Mouse (Mus musculus): ENCODE measurements around the gene Tfb2m.
"Not testable (repeated sequence)": the region's sequence is repeated elsewhere in the genome, so short reads cannot be mapped to it uniquely, and the experiment has no call there.

Tfb2m gene
- long read RNA-seq, experiment 1, transcript Tfb2m-201 (8 exons, 2,449 nt): major isoform, 19 of 23 reads
- long read RNA-seq, experiment 1, partial matches to known transcripts: 0 of 23 reads
- long read RNA-seq, experiment 1, other reads (novel, unspliced or antisense): 4 of 23 reads
- long read RNA-seq, experiment 2, transcript Tfb2m-201 (8 exons, 2,449 nt): major isoform, 22 of 29 reads
- long read RNA-seq, experiment 2, partial matches to known transcripts: 1 of 29 reads
- long read RNA-seq, experiment 2, other reads (novel, unspliced or antisense): 6 of 29 reads

GRCm38 (mm10) chr1:179545768-179546550, at the start of gene Tfb2m, which contains the start of gene Cnst:
Gene Tfb2m, minus strand, starts transcription at chr1:179546267.
Gene Cnst, plus strand, starts transcription at chr1:179546370.
- intact Hi-C loops (cut with DNase I): not testable (repeated sequence)

DNA sequence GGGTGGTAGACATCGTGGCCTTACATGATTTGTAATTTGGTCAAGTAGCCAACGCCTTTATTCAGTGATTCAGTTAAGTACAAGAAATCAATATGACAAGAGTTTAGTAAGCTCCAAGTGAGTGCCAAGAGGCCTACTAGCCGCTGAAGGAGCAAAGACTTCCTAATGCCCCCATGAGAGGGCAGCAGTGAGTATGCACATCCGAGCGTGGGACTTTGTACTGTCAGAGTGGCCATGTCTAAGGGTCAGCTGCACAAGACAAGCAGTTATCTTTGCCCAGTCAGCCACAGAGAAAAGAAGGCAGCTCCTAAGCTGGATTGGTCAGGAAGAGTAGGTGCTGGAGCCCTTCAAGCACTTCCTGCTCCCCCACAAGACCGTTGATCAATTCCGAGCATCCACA, 46.9 kb upstream of the Tfb2m start:
- intact Hi-C loops (cut with DNase I): no loop called here

DNA sequence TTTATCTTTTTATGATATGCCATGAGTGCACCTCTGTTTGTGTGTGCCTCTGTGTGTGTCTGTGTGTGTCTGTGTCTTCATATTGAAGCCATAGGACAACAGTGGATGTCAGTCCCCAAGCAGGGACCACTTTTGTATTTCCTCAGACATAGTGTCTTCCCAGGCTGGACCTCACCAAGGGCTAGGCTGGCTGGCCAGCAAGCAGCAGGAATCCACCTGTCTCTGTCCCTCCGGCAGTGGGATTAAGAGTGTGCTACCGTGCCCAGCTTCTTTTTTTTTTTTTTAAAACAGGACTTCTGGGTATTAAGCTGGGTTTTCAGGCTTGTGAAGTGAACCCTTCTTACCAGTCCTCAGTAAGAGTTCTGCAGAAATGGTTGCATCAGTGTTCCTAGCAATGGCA, 46.1 kb upstream of the Tfb2m start:
- intact Hi-C loops (cut with DNase I): no loop called here

DNA sequence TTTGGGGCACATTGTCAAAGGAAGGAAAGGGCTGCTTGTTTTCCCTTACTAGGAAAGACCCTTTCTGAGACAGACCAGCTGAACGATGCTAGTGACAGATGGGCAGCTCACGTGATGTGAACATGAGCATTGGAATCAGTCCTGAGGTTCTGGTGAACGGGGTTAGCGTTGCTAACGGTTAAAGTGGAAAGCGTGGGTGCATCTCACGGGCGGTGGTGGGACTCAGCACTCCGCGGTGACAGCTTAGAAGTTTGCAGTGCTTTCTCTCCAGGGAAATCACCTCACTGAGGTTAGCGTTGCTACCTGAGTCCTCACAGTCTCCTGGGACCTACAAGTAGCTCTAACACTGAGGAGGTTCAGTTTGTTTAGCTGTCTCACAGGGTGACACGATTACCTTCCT, 45.6 kb upstream of the Tfb2m start:
- intact Hi-C loops (cut with DNase I): no loop called here

GRCm38 (mm10) chr1:179588230-179588629, 42.2 kb upstream of the Tfb2m start:
- intact Hi-C loops (cut with DNase I): no loop called here

DNA sequence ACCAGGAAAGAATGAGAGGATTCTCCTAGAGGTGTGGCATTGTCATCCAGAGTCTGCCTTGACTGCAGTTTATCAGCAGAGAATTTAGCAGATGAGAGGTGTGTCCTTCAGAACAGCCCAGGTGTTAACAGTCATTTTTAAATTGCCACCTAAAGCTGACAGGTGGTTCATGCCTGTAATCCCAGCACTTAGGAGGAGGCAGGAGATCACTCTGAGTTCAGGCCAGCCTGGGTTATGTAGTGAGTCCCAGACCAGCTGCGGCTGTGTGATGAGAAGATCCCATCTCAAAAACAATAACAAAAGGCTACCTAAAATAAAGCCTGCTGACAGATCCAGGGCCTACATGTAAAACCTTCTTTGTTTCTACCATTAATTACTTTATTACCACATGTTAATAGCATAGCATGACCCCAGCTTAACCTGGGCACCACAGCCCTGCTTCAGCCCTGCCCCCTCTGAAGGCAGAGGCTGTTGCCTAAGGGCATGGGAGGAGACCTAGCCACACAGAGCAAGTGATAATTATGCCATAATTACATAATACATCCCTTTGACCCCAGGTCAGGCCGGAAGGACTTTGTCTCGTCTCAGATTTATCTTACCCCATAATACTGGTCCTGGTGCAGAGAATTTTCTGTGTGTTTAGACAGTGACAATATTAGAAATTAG, 40.5 kb upstream of the Tfb2m start:
- intact Hi-C loops (cut with DNase I): no loop called here

- intact Hi-C loops (cut with DNase I): no loop called here
These were observed 39.6 kb upstream of the Tfb2m start for GRCm38 (mm10) chr1:179585646-179586045.

GRCm38 (mm10) chr1:179584220-179584619, 38.2 kb upstream of the Tfb2m start:
- intact Hi-C loops (cut with DNase I): no loop called here

DNA sequence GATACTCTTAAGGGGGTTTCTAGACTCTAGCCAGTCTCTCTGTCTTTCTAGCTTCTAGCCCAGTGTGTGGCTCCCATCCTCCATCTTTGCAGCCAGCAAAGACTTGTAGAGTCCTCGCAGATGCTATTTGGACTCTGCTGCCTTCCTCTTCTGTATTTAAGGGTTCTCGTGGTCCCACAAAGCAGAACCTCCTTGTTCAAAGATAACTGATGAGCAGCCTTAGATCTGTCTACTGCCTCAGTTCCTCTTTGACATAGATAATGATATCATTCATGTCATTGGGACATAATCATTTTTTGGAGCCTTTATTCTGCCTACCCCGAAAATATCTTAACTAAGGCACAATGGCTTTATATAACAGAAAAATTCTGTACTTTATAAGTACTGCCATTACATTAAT, 37.0 kb upstream of the Tfb2m start:
- intact Hi-C loops (cut with DNase I): no loop called here

DNA sequence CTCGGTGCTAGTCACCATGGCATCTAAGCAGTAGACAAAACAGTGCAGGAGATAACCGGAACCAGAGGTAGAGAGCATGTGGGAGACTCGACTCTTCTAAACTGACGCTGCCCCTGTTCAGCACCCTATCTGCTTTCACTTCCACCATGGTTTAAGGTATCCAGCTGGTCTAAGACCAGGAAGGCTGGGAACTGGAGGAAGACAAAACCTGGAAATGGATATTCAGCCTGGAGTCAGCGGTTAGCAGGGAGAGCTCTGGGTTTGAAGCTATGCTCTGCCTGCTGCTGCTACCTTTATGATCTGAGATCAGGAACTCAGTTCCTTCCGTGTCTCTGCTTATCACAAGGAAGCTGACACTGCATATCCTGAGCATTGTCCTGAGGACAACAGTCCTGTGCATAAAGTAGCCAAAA, 36.0 kb upstream of the Tfb2m start:
- intact Hi-C loops (cut with DNase I): no loop called here

GRCm38 (mm10) chr1:179581422-179581821, 35.4 kb upstream of the Tfb2m start:
- intact Hi-C loops (cut with DNase I): no loop called here

DNA sequence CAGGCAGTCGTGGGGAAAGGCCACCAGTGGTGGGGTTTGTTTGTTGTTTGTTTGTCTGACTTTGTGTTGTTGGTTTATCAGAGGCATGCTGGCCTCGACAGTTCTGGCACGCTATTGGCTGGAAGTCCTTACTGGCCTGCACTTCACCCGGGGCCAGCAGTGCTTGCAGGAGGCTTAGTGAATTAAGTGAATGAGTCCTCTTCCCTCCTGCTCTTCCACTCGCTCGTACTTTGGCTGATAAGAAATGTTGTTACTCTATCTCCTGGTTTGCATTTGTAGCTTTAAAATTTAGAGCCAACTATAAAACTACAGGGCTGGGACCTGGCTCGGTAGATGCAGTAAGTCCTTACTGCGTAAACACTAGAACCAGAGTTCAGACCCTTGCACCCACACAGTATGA, 34.1 kb upstream of the Tfb2m start:
- intact Hi-C loops (cut with DNase I): no loop called here

- intact Hi-C loops (cut with DNase I): no loop called here
These were observed 32.6 kb upstream of the Tfb2m start for GRCm38 (mm10) chr1:179578625-179579024.

DNA sequence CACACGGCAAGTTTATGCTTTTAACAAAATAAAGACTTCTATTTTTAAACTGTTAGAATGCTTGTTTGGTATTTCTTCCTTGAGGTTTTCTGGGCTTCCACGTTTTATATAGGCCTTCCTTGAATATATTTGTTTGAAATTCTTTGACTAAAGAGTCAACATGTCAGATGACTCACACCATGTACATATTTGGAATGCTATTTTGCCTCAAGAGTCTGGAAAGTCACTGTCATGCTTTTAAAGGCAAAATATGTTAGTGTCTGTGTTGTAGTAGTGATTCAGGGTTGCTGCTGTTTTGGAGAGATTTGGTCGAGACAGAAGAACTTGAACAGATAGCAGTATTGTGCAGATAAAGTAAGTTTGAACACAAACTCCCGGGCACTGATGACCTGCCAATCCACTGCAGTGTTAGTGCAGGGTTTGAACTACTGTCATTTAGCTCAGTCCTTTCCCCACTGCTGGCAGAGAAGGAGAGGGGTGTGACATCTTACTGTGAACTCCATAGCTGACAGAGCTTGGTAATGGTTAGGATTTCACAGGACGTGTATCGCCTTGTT, 27.7 kb upstream of the Tfb2m start:
- intact Hi-C loops (cut with DNase I): no loop called here

GRCm38 (mm10) chr1:179571686-179572085, 25.6 kb upstream of the Tfb2m start:
- intact Hi-C loops (cut with DNase I): no loop called here

DNA sequence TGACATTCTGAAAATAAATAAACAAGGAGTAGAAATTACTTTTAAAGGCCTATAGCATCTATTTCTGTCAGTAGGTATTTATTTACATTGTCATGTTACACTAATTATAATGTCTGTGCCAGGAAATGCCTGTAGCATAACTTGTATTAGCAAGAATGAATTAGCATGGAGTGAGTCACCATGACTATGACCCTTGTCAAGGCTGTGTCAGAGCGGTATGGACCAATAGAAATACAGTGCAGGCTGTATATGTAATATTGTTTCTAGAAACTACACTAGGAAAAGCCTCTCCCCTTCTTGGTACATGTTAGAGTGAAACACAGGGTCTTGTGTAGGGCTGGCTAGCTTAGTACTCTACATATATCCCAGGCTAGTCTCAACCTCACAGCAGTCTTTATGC, 24.4 kb upstream of the Tfb2m start:
- intact Hi-C loops (cut with DNase I): no loop called here

GRCm38 (mm10) chr1:179568690-179569398, 22.8 kb upstream of the Tfb2m start:
- intact Hi-C loops (cut with DNase I): no loop called here

DNA sequence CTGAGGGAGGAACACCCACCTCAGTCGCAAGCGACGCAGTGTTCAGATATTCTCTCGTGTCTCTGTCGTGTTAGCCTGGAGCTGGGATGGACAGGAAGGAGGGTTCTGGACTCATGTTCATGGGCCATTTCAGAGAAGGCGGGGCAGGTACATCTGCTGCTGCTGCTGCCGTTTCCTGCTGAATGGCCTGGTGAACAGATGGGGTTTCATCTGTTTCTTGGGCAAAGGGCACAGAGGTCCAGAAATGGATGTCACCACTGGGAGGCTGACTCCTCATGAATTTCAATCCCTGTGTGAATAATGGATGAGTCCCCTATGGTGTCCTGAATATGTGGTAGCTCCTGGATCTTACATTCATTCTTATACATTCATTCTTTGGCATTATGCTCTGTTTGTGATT, 21.5 kb upstream of the Tfb2m start:
- intact Hi-C loops (cut with DNase I): no loop called here

DNA sequence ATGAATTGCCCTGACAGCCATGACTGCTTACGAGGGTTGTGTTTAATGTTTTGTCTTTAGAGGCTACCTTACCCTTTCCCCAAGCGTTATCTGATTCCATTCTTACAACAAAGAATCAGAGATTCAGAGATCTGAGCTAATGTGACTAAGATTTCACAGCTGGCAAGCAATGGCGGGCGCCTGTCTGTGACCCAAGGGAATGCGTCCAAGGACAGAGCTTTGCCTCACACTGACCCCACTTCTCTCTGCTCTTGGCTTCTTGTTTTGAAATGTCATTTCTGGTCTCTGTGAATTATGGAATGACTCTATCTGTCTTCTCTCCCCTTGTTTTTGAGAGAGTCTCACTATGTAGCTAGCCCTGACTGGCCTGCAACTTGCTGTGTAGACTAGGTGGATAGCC, 17.9 kb upstream of the Tfb2m start:
- intact Hi-C loops (cut with DNase I): no loop called here

DNA sequence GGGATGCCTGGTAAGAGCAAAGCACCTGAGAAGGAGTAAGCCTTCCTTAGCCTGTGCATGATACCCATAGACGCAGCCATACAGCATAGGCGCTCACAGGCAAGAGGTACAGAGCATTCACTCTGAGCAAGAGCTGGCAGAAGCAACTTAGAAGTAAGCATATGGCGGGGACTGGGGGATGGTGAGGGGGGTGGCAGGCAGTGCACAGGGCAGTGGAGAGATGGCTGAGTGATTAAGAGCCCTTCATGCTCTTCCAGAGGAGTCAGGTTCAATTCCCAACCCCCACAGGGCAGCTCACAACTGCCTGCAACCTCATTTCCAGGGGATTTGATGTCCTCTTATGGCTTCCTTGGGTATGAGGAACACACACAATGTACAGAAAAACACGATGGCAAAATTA, 17.1 kb upstream of the Tfb2m start:
- intact Hi-C loops (cut with DNase I): no loop called here

DNA sequence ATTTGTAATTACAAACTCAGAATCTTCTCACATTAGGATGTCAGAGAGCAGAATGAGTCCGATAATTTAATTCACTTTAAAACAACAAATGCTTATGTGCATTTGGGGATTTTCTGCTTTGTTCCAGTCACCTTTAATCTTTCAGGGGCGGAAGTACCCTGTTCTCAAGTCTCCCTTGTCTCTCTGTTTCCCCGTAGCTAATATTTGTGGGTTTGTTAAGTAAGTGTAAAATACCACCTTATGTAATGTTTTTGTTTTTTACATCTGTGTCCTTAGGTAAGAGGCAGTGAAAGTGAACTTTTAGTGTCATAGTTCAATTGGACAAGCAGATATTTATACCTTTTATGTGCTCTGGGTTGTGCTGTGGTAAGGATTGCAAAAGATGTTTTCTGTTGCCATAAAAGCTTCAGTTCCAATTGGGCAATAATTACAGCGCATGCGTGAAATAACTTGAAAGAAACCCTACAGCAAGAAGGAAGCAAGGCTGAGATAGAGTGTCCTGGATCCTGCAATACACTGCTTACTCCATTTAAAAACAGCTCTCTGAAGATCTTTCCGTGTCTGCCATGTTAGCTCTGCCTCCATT, 14.9 kb upstream of the Tfb2m start:
- intact Hi-C loops (cut with DNase I): no loop called here

Data from adrenal gland (tissue).